Mouse (Mus musculus) midbrain, embryonic 11.5 days (tissue): ENCODE measurements at regions not wholly inside any gene's neighbourhood (a gene's known extent, or its start where the extent isn't known, plus 50 kb on each side); places are given as distances from the start of the nearest gene placed in this dataset.

ENCODE experiments used
- ATAC-seq: fragments of 200-750 bp; cut with Nextera tagmentation; 2 replicates; pipeline ENCODE4 v1.8.0; 2017; ENCODE audit warnings: moderate TSS enrichment, moderate library complexity; ENCODE audit not compliant: low FRiP score
- DNase-seq: peaks from one replicate; pipeline ENCODE4 v3.0.0; 2015; ENCODE audit warnings: low spot score; ENCODE audit errors: missing footprints
- H3K27ac ChIP-seq: fragments of 300-500 bp; sonication (generic); 2 replicates; pipeline ENCODE4 v1.5.1; 2014; ENCODE audit warnings: low read depth, low read length
- H3K27me3 ChIP-seq: fragments of 300-500 bp; sonication (generic); 2 replicates; pipeline ENCODE4 v1.6.1; 2014; ENCODE audit warnings: mild to moderate bottlenecking, low read length, moderate library complexity, mixed read lengths; ENCODE audit not compliant: control insufficient read depth, insufficient read depth
- H3K36me3 ChIP-seq: fragments of 300-500 bp; sonication (generic); 2 replicates; pipeline ENCODE4 v1.6.1; 2014; ENCODE audit warnings: mild to moderate bottlenecking, low read length, moderate library complexity, mixed read lengths; ENCODE audit not compliant: control insufficient read depth, insufficient read depth
- H3K4me1 ChIP-seq: fragments of 300-500 bp; sonication (generic); 2 replicates; pipeline ENCODE4 v1.6.1; 2014; ENCODE audit warnings: low read length; ENCODE audit not compliant: control insufficient read depth, insufficient read depth
- H3K4me2 ChIP-seq: fragments of 300-500 bp; sonication (generic); 2 replicates; pipeline ENCODE4 v1.6.1; 2014; ENCODE audit warnings: mild to moderate bottlenecking, moderate library complexity
- H3K4me3 ChIP-seq: fragments of 300-500 bp; sonication (generic); 2 replicates; pipeline ENCODE4 v1.5.1; 2014; ENCODE audit warnings: low read depth, low read length
- H3K9ac ChIP-seq: fragments of 300-500 bp; sonication (generic); 2 replicates; pipeline ENCODE4 v1.6.1; 2014; ENCODE audit warnings: low read length
- H3K9me3 ChIP-seq: fragments of 300-500 bp; sonication (generic); 2 replicates; pipeline ENCODE4 v1.6.1; 2016; ENCODE audit warnings: low read length; ENCODE audit not compliant: control insufficient read depth
- WGBS: fragments of 180-500 bp; shearing (Covaris S2); extraction: QIAGEN DNeasy Blood & Tissue Kit; methylation state at CpG from one replicate; pipeline ENCODE4 v1.1.7; 2014; 5-methylcytosine and 5-hydroxymethylcytosine counted together

DNA sequence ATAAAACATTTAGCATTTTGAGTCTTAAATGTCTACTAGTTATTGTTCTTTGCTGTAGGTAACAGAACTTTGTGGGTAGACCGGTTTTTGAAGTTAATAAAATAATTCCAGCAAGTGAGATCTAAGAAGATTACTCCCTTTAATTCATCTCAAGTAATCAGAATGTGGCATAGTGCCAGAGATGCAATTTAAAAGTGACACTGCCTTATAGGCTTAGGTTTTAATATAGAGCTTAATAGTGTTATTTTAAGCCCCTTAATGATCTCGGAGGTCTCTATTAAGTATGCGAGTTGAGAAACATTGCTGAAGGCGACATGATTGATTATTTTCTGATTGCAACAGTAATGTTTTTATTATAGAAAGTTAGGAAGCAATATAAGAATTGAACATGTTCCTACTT lies 78.3 kb downstream of the Ccdc71l start:
- ATAC-seq, result no peak
- Histone ChIP-seq H3K4me2 (no peak overlapping the region), H3K4me1 (no peaks in the 10 kb centered on the region), H3K27ac (no peak overlapping the region), H3K4me3 (no peak overlapping the region), H3K9ac (no peak overlapping the region), H3K36me3 (no peaks in the 10 kb centered on the region), H3K27me3 (no peaks in the 10 kb centered on the region), H3K9me3 (no peaks in the 10 kb centered on the region)
- 83% methylated on average over 4 of the region's 4 CpGs for WGBS
- no peak for DNase-seq

DNA sequence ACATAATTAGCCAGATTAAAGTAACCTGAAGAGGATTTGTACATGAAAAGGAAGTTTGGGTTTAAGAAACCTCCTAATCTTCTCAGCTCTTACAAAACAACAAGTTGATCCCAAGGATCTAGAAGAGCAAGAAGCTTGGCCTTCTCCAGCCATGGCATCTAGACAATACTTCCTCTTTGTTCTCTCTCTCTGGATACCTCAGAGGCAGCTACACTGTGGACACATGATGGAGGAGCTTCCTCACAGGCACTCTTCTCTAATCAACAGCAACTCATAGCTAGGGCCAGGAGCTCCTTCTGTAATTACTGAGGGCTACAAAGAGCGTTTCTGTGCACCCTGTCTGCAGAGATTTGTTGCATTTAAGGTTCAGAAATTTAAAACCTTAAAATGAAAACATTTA lies 79.9 kb downstream of the Ccdc71l start:
- WGBS, result 79% methylated on average over 1 of the region's 1 CpGs
- Histone ChIP-seq H3K4me3 (no peak overlapping the region), H3K27ac (no peak overlapping the region), H3K4me2 (no peak overlapping the region), H3K36me3 (no peaks in the 10 kb centered on the region), H3K4me1 (no peaks in the 10 kb centered on the region), H3K27me3 (no peaks in the 10 kb centered on the region), H3K9ac (no peak overlapping the region), H3K9me3 (no peaks in the 10 kb centered on the region)
- ATAC-seq (no peak), DNase-seq (peak; percentile 35)

DNA sequence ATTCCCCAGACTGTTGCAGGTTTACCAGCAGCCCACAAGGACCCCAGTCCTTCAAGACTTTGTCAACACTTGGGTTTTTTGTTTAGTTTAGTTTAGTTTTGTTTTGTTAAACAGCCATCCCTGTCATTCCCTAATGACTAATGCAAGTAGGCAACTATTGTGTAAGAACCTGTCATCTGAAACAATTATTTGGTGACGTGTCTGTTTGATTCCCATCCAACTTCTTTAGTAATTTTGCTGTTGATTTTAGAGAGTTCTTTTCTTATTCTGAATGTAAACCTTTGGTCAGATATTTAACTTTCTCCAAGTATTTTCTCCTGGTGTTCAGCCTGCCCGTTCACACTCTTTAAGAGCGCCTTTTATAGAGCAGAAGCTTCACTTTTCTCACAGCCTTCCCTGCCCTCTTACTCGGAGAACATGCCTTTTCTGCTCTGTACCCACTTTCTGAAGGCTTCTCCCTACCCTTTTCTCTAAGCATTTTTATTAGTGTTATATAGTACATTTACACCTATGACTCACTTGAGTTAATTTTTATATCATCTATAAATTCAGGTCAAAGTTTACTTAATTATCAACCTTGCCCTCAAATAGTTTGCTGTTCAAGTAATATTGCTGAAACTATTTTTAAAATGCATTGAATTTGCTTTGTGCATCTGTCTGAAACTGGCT lies 82.0 kb downstream of the Ccdc71l start:
- no peak overlapping the region for H3K27ac ChIP-seq
- H3K36me3 ChIP-seq, result no peaks in the 10 kb centered on the region
- no peak overlapping the region for H3K4me2 ChIP-seq
- H3K4me3 ChIP-seq, result no peak overlapping the region
- no peak overlapping the region for H3K9ac ChIP-seq
- H3K4me1 ChIP-seq, result no peaks in the 10 kb centered on the region
- H3K27me3 ChIP-seq, result no peaks in the 10 kb centered on the region
- DNase-seq, result peak; percentile 35
- 80% methylated on average over 4 of the region's 4 CpGs for WGBS
- H3K9me3 ChIP-seq, result no peaks in the 10 kb centered on the region
- ATAC-seq, result no peak

DNA sequence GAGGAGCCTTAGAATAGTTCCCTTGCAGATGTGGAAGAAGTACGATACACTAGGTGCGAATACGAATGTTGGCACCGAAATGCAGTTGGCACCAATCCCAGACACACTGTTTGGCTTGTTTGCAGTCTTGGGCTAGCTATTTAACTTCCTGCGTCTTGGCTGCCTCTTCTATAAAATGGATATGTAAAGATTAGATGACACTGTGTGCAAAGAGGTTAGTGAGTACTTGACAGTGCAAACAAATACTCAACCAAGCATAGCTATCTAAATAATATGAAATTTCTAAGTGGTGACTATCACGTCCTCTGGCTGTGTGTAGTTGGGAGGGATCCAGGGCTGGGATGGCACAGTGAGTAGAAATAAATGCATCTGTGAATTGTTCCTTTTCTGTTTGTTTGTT lies 86.9 kb downstream of the Ccdc71l start:
- WGBS, result 93% methylated on average over 6 of the region's 6 CpGs
- Histone ChIP-seq H3K4me3 (no peak overlapping the region), H3K27ac (no peak overlapping the region), H3K4me2 (no peak overlapping the region), H3K4me1 (no peaks in the 10 kb centered on the region), H3K36me3 (no peaks in the 10 kb centered on the region), H3K27me3 (no peaks in the 10 kb centered on the region), H3K9ac (no peak overlapping the region), H3K9me3 (no peaks in the 10 kb centered on the region)
- DNase-seq (peak; percentile 45), ATAC-seq (no peak)

DNA sequence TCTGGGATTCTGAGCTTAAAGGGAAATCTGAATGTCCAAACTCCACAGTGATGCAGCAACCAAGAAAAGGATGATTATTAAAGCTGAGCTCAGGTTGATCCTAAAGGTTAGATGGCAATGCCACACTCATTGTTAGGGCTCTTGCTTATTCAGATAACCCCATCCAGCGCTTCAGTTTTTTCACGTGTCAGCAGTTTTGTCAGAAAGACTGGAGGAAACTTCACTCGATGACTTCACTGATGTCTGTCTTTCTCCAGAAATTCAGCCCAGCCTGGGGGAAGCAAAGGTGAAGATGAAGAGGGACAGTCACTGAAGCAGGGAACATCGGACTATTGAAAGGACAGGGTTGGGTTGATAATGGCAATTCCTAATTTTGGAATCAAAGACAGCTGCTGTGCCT lies 91.4 kb downstream of the Ccdc71l start:
- H3K9ac ChIP-seq, result no peak overlapping the region
- 85% methylated on average over 4 of the region's 4 CpGs for WGBS
- DNase-seq (no peak), ATAC-seq (no peak)
- H3K27ac ChIP-seq, result no peak overlapping the region
- no peak overlapping the region for H3K4me3 ChIP-seq
- H3K36me3 ChIP-seq, result no peaks in the 10 kb centered on the region
- H3K4me1 ChIP-seq, result no peaks in the 10 kb centered on the region
- H3K9me3 ChIP-seq, result no peaks in the 10 kb centered on the region
- no peak overlapping the region for H3K4me2 ChIP-seq
- no peaks in the 10 kb centered on the region for H3K27me3 ChIP-seq

DNA sequence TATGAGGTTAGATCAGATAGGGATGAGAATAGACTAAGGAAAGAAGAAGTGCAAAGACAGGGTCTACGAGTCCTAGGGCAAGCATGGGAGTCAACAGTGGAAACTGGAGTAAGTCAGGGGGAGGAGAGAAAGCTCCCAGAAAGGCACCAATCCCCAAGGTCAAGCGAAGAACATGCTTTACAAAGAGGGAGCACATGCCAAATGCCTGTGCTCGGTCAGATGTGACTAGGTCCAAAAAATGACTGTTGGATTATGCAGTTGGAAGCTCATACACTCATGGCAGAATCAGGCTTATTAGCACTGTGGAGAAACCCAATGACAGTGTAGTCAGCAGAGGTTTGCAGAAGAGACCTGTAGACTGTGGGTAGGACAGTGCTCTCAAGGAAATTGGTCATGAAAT lies 100.9 kb downstream of the Ccdc71l start:
- ATAC-seq (no peak), DNase-seq (peak; percentile 31)
- no peaks in the 10 kb centered on the region for H3K4me1 ChIP-seq
- no peaks in the 10 kb centered on the region for H3K36me3 ChIP-seq
- no peaks in the 10 kb centered on the region for H3K9me3 ChIP-seq
- WGBS, result 83% methylated on average over 3 of the region's 3 CpGs
- H3K9ac ChIP-seq, result no peak overlapping the region
- H3K4me3 ChIP-seq, result no peak overlapping the region
- H3K27me3 ChIP-seq, result no peaks in the 10 kb centered on the region
- H3K4me2 ChIP-seq, result no peak overlapping the region
- no peak overlapping the region for H3K27ac ChIP-seq

DNA sequence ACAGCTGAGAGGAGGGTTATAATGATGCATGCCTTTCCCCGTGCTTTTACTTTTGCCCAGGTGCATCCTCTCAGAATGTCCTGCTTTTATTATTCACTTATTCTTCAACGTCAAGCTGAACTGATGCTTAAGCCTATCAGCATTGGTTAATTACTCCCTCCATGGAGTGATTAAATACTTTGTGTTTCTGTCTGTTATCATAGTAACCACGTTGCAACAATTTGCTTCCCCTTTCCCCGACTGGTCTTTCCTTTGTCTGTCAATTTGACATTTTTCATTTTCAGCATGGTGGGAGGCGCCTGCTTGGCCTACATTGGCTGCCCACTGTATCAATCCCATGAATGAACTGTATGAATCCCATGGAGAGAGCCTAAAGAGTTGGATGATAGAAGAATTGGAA lies 101.8 kb downstream of the Ccdc71l start:
- 76% methylated on average over 5 of the region's 5 CpGs for WGBS
- Histone ChIP-seq H3K4me1 (no peaks in the 10 kb centered on the region), H3K36me3 (no peaks in the 10 kb centered on the region), H3K27ac (no peak overlapping the region), H3K9ac (no peak overlapping the region), H3K27me3 (no peaks in the 10 kb centered on the region), H3K9me3 (no peaks in the 10 kb centered on the region), H3K4me2 (no peak overlapping the region), H3K4me3 (no peak overlapping the region)
- DNase-seq (peak; percentile 23), ATAC-seq (no peak)

DNA sequence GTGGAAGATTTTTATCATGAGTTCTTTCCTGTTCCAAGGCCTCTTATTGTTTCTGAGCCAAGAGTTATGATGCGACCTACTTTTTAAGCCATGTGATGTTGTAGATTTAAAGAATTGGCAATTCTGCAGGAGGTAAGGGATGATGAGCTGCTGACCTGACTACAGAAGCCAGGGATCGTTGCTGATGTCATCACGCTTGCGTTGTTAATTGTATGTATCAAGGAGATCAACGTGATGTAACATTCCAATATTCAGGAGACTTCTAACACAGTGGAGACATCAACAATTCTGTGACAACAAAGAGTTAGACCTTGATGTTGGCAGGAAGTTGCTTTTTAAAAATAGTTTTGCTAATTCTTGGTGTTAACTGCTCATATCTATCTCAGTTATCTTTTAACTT lies 102.5 kb downstream of the Ccdc71l start:
- DNase-seq (peak; percentile 64), ATAC-seq (no peak)
- Histone ChIP-seq H3K9me3 (no peaks in the 10 kb centered on the region), H3K27me3 (no peaks in the 10 kb centered on the region), H3K27ac (no peak overlapping the region), H3K36me3 (no peaks in the 10 kb centered on the region), H3K4me2 (no peak overlapping the region), H3K9ac (no peak overlapping the region), H3K4me1 (no peaks in the 10 kb centered on the region), H3K4me3 (no peak overlapping the region)
- WGBS, result 88% methylated on average over 5 of the region's 5 CpGs

DNA sequence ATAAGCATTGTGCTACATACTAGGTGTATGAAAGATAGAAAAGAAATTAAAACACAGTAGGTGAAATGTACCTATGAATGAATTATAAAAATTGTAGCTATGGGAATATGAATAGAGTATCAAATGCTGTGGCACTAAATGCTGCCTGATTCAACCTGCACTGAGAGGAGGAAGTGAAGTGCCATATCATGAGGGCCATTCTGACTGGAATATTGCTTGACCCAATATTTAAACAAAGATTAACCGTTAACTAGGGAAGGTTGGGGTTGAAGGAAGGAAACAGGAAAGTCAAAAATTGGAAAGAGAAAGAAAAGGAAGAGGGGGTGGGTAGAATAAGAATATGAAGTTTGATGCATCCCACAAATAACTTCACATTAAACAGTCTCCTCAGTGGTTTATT lies 103.8 kb downstream of the Ccdc71l start:
- H3K9me3 ChIP-seq, result no peaks in the 10 kb centered on the region
- no peak overlapping the region for H3K4me3 ChIP-seq
- no peak overlapping the region for H3K4me2 ChIP-seq
- WGBS, result 76% methylated on average over 1 of the region's 1 CpGs
- H3K36me3 ChIP-seq, result no peaks in the 10 kb centered on the region
- no peaks in the 10 kb centered on the region for H3K4me1 ChIP-seq
- H3K27ac ChIP-seq, result no peak overlapping the region
- DNase-seq, result peak; percentile 23
- no peak overlapping the region for H3K9ac ChIP-seq
- no peak for ATAC-seq
- no peaks in the 10 kb centered on the region for H3K27me3 ChIP-seq

DNA sequence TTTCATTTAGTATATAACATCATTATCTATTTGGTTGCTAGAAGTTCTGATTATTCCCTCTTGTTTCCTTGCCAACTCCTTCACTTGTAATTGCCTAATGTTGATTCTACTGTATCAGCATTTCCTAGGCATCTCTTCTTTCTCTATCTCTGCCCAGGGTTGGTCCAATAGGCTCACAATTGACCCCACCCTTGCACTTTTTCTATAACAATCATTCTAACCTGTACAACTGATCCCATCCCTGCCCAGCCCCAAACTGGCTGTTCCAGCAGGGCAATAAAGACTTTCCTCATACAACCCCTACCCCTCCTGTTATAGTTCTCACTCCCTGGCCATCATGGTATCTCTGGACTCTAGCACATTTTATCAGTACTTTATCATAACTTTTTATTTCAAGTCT lies 104.3 kb downstream of the Ccdc71l start:
- DNase-seq, result no peak
- Histone ChIP-seq H3K4me1 (no peaks in the 10 kb centered on the region), H3K9ac (no peak overlapping the region), H3K27me3 (no peaks in the 10 kb centered on the region), H3K9me3 (no peaks in the 10 kb centered on the region), H3K36me3 (no peaks in the 10 kb centered on the region), H3K27ac (no peak overlapping the region), H3K4me2 (no peak overlapping the region), H3K4me3 (no peak overlapping the region)
- no peak for ATAC-seq
